Mouse (Mus musculus) limb, embryonic 10.5 days (tissue): ENCODE results near the gene Lats2. TPM values are rescaled to one million over a fixed set of nuclear protein-coding genes. Genes with fewer than 3 reads are reported as not detected.
"Not testable (repeated sequence)": the region's sequence is repeated elsewhere in the genome, so short reads cannot be mapped to it uniquely, and the experiment has no call there.

Experiments used
- DNase-seq: peaks from one replicate; pipeline ENCODE4 v3.0.0-alpha.2; 2017; ENCODE audit warnings: low spot score
- H3K27ac ChIP-seq: fragments of 300-500 bp; sonication (generic); 2 replicates; pipeline ENCODE4 v1.5.1; 2016; ENCODE audit warnings: mild to moderate bottlenecking
- H3K27me3 ChIP-seq: fragments of 300-500 bp; sonication (generic); 2 replicates; pipeline ENCODE4 v1.6.1; 2016; ENCODE audit warnings: low read depth, mild to moderate bottlenecking; ENCODE audit not compliant: poor library complexity, severe bottlenecking
- H3K36me3 ChIP-seq: fragments of 300-500 bp; sonication (generic); 2 replicates; pipeline ENCODE4 v1.6.1; 2016; ENCODE audit warnings: mild to moderate bottlenecking, moderate library complexity
- H3K4me1 ChIP-seq: fragments of 300-500 bp; sonication (generic); 2 replicates; pipeline ENCODE4 v1.6.1; 2016
- H3K4me3 ChIP-seq: fragments of 300-500 bp; sonication (generic); 2 replicates; pipeline ENCODE4 v1.5.1; 2016; ENCODE audit warnings: mild to moderate bottlenecking, moderate library complexity
- H3K9me3 ChIP-seq: fragments of 300-500 bp; sonication (generic); replicated peaks from 2 replicates; pipeline ENCODE4 v1.6.1; 2016; ENCODE audit warnings: mild to moderate bottlenecking
- WGBS: fragments of 180-500 bp; shearing (Covaris S2); methylation state at CpG from one replicate; pipeline ENCODE4 v1.1.7; 2016; 5-methylcytosine and 5-hydroxymethylcytosine counted together
- polyA plus RNA-seq: library from polyadenylated mRNA; unstranded; fragments of >200 nt; fragmentation: Nextera tagmentation; extraction: Ambion mirVana; gene quantifications from 2 replicates; pipeline ENCODE4 v1.2.1, GENCODE M21; 2016

Lats2 gene
- polyA plus RNA-seq, 1 experiment from 2014 or later: 21.0 TPM

DNA sequence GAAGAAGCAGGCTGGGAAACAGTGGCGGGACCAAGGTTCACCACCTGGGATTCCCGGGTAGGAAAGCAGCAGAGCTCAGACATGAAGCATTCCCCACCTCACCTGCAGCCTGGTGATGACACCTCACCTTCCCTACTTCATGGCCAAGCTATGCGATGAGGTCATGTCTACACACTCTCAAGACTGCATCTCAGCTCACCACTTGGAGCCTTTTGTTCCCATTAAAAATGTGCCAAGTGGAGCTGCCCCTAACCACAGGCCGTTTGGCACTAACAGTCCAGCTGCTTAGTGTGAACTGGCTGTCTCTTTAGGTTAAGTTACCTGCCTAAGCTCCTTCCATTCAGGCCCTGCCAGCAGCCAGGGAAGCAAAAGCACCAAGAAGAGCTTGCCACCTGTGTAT lies 53.1 kb downstream of the Lats2 start:
- H3K27ac ChIP-seq: no peak overlapping the region
- no peak for DNase-seq
- no peaks in the 10 kb centered on the region for H3K27me3 ChIP-seq
- peaks cover 6% of the 10 kb centered on the region; the same call in 1 of the 2 replicates for H3K4me1 ChIP-seq
- H3K9me3 ChIP-seq: no peaks in the 10 kb centered on the region
- WGBS: 90% methylated on average over 4 of the region's 4 CpGs
- H3K4me3 ChIP-seq: no peak overlapping the region
- peaks cover 60% of the 10 kb centered on the region for H3K36me3 ChIP-seq

DNA sequence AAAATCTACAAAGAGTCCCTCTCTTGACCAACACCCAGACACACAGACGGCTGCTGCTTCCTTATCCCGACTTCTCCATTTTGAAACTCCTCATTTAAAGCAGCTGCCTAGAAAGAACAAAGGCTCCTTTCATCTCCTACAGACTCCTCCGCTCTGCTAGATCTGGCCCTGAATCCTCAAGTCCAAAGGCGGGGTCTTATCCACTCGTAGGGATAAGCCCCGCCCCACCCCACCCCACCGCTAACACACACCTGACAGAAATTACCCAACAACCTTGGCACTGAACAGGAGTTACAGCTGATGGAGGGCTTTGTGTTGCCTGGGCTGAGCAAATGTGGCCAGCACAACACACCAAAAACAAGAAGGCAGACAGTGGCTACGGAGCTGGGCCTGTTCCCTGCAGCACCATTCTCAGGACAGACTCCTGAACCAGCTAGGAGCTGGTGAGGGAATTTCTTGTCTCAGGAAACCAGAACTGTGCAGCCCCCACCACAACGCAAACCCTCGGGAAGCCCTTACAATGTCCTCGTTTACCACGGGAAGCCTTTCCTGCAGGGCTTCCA lies 56.2 kb downstream of the Lats2 start:
- 77% methylated on average over 12 of the region's 12 CpGs for WGBS
- Histone ChIP-seq H3K27me3 (no peaks in the 10 kb centered on the region), H3K4me1 (peaks cover 6% of the 10 kb centered on the region; the same call in 1 of the 2 replicates), H3K4me3 (no peak overlapping the region), H3K27ac (peak overlapping the region; percentile 46), H3K9me3 (no peaks in the 10 kb centered on the region), H3K36me3 (peaks cover 82% of the 10 kb centered on the region)
- no peak for DNase-seq

DNA sequence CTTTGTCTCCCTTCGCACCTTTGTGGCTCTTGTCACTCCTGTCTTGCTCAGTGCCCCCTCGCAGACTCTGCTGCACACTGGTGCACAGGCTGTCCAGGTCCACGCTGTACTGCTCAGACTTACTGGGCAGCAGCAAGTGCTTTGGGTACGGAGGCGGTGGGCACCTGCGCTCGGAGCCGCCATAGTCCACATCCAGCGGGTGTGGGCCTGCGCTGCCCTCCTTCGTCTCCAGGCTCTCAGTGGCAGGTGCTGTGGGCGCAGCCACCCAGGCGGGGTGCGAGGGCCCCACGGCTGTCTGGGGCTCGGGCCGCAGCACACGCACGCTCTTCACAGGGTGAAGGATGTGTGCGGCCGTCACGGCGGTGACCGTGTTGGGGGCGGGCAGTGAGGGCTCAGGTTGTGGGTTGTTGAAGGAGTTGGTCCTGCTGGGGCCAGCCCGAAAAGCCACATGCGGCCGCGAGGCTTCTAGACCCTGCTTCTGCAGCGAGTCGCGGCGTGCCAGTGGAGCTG lies 58.7 kb downstream of the Lats2 start:
- H3K9me3 ChIP-seq: no peaks in the 10 kb centered on the region
- WGBS: 96% methylated on average over 33 of the region's 33 CpGs
- H3K4me3 ChIP-seq: no peak overlapping the region
- no peak for DNase-seq
- H3K27me3 ChIP-seq: no peaks in the 10 kb centered on the region
- peaks cover 85% of the 10 kb centered on the region for H3K36me3 ChIP-seq
- peaks cover 6% of the 10 kb centered on the region; the same call in 1 of the 2 replicates for H3K4me1 ChIP-seq
- H3K27ac ChIP-seq: no peak overlapping the region

DNA sequence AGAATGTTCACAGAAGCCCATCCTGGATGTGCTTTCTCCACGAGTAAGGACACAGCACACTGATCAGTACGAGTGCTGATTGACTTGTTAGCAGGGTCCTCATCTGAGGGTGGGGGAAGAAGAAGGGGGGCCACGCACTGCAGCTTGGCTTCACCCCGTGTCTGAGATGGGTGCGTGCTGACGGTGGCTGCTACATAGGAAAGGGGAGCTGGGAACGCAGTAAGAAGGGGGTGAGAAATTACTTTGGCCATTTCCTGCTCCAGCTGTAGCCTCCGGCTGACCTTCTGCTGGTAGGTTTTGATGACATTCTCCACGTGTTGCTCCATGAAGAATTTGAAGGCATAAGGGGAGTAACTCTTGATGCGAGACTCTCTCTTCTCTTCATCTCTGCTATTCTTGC lies 59.2 kb downstream of the Lats2 start:
- H3K27me3 ChIP-seq: no peaks in the 10 kb centered on the region
- H3K36me3 ChIP-seq: peaks cover 90% of the 10 kb centered on the region
- no peaks in the 10 kb centered on the region for H3K9me3 ChIP-seq
- H3K27ac ChIP-seq: no peak overlapping the region
- no peak overlapping the region for H3K4me3 ChIP-seq
- peaks cover 6% of the 10 kb centered on the region; the same call in 1 of the 2 replicates for H3K4me1 ChIP-seq
- 91% methylated on average over 10 of the region's 10 CpGs for WGBS
- DNase-seq: no peak

DNA sequence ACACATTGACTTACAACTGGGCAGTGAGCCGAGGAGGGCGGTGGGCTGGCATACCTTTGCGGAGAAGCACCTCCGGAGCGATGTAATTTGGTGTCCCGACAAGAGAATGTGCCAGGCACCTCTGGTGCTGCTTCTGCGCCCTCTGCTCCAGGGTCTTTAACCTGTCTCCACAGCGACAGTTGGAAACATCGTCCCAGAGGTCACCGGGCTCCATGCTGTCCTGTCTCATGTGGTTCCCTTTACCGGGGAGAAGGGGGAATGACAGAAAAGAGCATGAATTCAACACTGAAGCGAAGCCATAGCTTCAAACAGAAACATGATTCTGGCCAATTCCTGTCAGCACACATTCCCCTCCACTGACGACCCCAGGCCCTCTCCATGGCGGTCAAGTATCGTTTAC lies 62.1 kb downstream of the Lats2 start:
- peaks cover 87% of the 10 kb centered on the region for H3K36me3 ChIP-seq

DNA sequence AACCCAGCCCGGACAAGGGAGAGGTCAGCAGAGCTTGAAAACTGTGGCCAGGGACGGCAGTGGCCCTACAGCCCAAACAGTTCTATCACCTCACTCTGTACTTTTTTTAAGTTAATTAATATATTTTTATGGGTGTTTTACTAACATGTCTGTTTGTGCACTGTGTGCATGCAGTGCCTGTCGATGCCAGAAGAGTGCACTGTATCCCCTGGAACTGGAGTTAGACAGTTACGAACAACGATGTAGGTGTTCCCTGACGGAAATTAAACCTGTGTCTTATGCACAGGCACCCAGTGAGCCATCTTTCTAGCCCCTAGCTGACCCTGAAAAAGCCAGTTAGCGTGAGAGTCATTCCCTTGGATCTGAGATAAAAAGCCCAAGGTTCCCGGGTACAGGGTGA lies 62.6 kb downstream of the Lats2 start:
- 90% methylated on average over 8 of the region's 8 CpGs for WGBS
- peaks cover 91% of the 10 kb centered on the region for H3K36me3 ChIP-seq
- DNase-seq: no peak
- no peaks in the 10 kb centered on the region for H3K4me1 ChIP-seq
- no peaks in the 10 kb centered on the region for H3K27me3 ChIP-seq
- H3K9me3 ChIP-seq: no peaks in the 10 kb centered on the region
- no peak overlapping the region for H3K27ac ChIP-seq
- no peak overlapping the region for H3K4me3 ChIP-seq

More for the DNA sequence above, 62.1 kb downstream of the Lats2 start:
- Histone ChIP-seq H3K27ac (no peak overlapping the region), H3K4me3 (no peak overlapping the region), H3K4me1 (no peaks in the 10 kb centered on the region), H3K27me3 (no peaks in the 10 kb centered on the region), H3K9me3 (no peaks in the 10 kb centered on the region)
- 94% methylated on average over 15 of the region's 15 CpGs for WGBS
- DNase-seq: no peak

DNA sequence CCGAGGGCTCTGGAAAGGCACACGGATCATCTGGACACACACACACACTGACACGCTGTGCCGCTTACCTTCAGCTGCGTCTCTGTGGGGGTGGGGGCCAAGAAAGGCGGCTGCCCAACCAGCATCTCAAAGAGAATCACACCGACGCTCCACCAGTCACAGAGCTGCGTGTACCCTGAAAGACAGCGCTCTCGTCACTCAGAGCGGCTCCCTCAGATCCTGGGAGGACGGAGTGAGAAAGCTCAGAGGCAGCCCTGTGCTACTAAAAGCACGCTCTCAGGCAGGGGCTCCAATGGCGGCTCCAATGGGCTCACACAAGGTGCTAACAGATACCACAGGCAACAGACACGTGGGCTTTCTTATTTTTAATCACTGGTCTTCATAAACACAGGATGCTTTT lies 63.9 kb downstream of the Lats2 start:
- WGBS: 85% methylated on average over 16 of the region's 16 CpGs
- DNase-seq: no peak
- no peaks in the 10 kb centered on the region for H3K27me3 ChIP-seq
- peaks cover 89% of the 10 kb centered on the region for H3K36me3 ChIP-seq
- H3K4me1 ChIP-seq: no peaks in the 10 kb centered on the region
- no peak overlapping the region for H3K27ac ChIP-seq
- H3K4me3 ChIP-seq: no peak overlapping the region
- H3K9me3 ChIP-seq: no peaks in the 10 kb centered on the region

DNA sequence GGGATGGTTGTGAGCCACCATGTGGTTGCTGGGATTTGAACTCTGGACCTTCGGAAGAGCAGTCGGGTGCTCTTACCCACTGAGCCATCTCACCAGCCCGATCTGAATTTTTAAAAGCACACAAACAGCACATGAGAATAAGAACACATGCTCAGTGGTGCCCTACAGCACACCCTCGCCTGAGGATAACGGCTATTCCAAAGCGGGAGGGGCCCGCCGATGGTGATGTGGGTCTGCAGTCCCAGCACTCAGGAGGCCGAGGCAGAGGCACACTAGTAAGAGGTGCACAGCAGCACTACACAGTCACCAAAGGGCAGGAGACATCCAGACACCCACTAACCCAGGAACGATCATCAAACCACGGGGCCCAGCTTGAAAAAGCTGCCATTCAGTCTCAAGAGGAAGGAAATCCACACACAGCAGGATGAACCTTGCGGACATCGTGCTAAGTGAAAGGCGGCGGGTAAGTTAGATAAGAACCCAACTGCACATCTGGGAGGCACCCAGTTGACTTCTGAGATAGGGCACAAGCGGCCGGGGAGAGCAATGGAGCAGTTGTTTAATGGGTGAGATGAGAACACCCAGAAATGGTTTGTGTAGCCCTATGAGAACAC lies 65.6 kb downstream of the Lats2 start:
- DNase-seq: no peak
- 92% methylated on average over 17 of the region's 17 CpGs for WGBS

DNA sequence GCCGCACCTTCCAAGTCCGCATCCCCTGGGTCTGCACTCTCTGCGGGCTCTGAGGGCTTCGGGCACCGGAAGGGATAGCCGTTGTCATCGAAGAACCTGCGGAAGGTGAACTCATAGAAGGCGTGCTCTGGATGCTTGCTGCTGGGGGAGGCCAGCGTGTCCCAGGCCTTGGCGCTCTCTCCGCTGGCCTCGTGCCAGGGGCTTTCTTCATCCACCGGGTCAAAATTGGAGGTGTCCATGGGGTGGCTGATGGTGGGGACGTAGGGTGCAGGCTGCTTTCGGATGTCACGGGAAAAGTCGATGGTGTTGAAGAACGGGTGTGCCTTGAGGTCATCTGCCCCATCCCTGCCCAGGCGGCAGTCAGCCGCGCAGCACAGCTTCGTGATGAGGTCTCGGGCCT lies 66.9 kb downstream of the Lats2 start:
- DNase-seq: no peak
- Histone ChIP-seq H3K4me3 (no peak overlapping the region), H3K27ac (no peak overlapping the region), H3K36me3 (peaks cover 74% of the 10 kb centered on the region), H3K9me3 (no peaks in the 10 kb centered on the region), H3K27me3 (no peaks in the 10 kb centered on the region), H3K4me1 (no peaks in the 10 kb centered on the region)
- WGBS: 96% methylated on average over 24 of the region's 24 CpGs

More for the DNA sequence above, 65.6 kb downstream of the Lats2 start:
- H3K27me3 ChIP-seq: no peaks in the 10 kb centered on the region
- H3K36me3 ChIP-seq: peaks cover 87% of the 10 kb centered on the region
- no peak overlapping the region for H3K4me3 ChIP-seq
- H3K4me1 ChIP-seq: no peaks in the 10 kb centered on the region
- H3K9me3 ChIP-seq: no peaks in the 10 kb centered on the region
- no peak overlapping the region for H3K27ac ChIP-seq

DNA sequence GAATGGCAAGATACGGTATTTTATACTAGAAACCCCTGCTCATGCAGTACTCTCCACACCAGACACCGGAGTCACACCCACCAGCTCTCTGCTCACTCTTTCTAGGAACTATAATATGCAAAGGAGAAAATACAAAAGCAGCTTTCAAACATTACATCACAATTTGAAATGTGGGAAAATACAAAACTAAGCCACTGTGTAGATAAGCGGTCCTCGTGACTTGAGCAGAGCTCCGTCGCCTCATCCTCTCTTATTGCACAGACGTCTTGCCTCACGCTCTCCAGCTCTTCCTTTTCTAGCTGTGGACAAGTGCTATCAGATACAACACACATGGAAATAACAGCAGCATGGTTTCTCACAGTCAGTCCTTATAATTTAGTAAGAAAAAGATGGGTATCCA lies 67.5 kb downstream of the Lats2 start:
- no peak for DNase-seq
- H3K36me3 ChIP-seq: peaks cover 67% of the 10 kb centered on the region
- H3K9me3 ChIP-seq: no peaks in the 10 kb centered on the region
- 95% methylated on average over 8 of the region's 8 CpGs for WGBS
- no peak overlapping the region for H3K4me3 ChIP-seq
- no peaks in the 10 kb centered on the region for H3K27me3 ChIP-seq
- H3K27ac ChIP-seq: no peak overlapping the region
- H3K4me1 ChIP-seq: no peaks in the 10 kb centered on the region

DNA sequence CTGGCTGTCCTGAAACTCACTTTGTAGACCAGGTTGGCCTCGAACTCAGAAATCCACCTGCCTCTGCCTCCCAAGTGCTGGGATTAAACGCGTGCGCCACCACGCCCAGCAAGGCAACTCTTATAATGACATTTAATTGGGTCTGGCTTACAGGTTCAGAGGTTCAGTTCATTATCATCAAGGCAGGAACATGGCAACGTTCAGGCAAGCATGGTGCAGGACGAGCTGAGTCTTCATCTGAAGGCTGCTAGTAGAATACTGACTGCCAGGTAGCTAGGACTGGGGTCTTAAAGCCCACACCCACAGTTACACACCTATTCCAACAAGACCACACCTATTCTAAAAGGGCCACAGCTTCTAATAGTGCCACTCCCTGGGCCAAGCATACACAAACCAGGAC lies 70.1 kb downstream of the Lats2 start:
- WGBS: 94% methylated on average over 7 of the region's 7 CpGs

DNA sequence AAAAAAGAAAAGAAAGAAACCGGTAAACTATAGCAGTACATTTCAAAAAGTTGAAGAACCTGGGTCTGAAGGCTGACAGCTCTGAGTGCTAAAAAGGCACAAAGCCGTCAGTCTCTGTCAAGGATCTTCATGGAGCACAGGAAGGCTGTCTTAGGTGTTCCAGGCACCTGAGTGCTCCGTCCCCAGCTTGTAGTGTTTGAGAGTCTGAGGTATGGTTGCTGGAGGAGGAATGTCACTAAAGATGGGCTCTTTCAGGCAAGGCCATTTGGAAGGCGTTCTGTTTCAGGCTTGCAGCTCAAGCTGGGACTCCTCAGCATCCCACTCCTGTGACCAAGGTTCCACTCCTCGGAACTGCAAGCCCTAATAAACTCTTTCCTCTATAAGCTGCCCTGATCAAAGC lies 70.7 kb downstream of the Lats2 start:
- Histone ChIP-seq H3K4me3 (no peak overlapping the region), H3K27ac (no peak overlapping the region), H3K4me1 (no peaks in the 10 kb centered on the region), H3K36me3 (peaks cover 39% of the 10 kb centered on the region), H3K27me3 (no peaks in the 10 kb centered on the region), H3K9me3 (no peaks in the 10 kb centered on the region)
- no peak for DNase-seq
- WGBS: 87% methylated on average over 5 of the region's 5 CpGs

More for the DNA sequence above, 70.1 kb downstream of the Lats2 start:
- not testable (repeated sequence) for H3K9me3 ChIP-seq, H3K4me1 ChIP-seq, H3K4me3 ChIP-seq, H3K27ac ChIP-seq, DNase-seq, H3K27me3 ChIP-seq
- H3K36me3 ChIP-seq: peaks cover 44% of the 10 kb centered on the region

DNA sequence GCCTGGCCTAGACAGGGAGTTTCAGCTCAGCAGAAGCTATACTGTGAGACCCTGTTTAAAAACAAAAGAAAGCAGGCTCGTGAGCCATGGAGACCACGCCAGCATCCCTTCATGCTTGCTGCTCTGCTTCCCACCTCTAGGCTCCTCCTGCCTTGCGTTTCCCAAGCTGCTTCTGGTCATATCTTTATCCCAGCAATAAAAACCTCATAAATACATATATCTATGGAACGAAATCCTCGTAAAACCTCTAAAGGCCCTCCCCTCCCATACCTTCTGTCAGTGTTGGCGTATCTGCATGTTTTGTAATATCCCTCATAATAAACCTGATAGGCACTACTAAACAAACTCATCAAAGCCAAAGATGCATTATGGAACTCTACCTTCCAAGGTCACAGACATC lies 71.5 kb downstream of the Lats2 start:
- H3K9me3 ChIP-seq: no peaks in the 10 kb centered on the region
- no peak overlapping the region for H3K4me3 ChIP-seq
- no peak overlapping the region for H3K27ac ChIP-seq
- no peaks in the 10 kb centered on the region for H3K27me3 ChIP-seq
- 91% methylated on average over 6 of the region's 6 CpGs for WGBS
- no peak for DNase-seq
- H3K4me1 ChIP-seq: no peaks in the 10 kb centered on the region
- H3K36me3 ChIP-seq: peaks cover 34% of the 10 kb centered on the region
